7 mouse cellular contexts compared by ENCODE assay signal in the genomic region with DNA sequence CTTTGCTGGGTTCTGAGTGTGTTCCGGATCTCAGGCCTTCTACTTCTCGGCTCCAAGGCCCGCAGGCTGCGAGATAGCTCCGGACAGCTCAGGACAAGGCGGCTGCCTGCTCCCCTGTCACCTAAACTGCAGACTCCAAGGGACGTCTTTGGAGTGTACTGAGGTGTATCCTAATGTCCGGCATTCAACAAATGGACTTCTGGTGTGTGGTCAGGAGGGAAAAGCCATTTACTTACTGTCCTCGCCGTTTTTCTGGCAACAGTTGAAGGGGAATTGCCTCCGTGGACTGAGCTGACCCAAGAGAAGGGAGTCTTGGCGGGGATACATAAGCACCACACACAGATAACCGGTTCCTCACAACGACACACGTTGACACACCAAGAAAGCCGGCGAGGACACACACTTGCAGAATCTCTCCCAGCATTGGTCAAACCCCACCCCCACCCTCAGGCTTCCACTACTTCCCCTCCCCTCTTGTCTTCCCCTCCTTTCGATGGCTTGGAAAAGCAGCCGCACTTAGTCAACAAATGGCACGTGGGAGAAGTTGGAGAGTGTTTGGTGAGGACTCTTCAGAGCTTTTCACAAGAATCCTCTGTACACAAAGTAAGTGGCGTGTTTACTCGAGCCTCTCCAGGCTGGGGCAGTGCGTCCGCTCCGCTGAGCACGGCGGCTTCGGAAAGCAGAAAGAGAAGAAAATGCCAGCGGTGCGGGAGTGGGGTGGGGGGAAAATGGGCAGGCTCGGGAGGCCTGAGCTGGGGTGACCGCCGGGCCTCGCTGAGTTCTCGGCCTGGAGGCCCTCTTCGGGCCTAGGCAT. TPM values are rescaled to one million over a fixed set of nuclear protein-coding genes. Genes with fewer than 3 reads are reported as not detected.
DNase-seq lines count a peak whose midpoint lies in the region; ATAC-seq and TF ChIP-seq lines count a peak whose summit lies in the region.

No protein-coding gene starts in this region.

- no peaks in the 10 kb centered on the region for H3K9me3 ChIP-seq in G1E (replicated peaks)
- H3K9me3 ChIP-seq in heart, postnatal 0 days (replicated peaks; ENCODE audit: control insufficient read depth, low read length): no peaks in the 10 kb centered on the region
- no peaks in the 10 kb centered on the region for H3K9me3 ChIP-seq in lung, embryonic 15.5 days
- H3K9me3 ChIP-seq in stomach, embryonic 15.5 days: no peaks in the 10 kb centered on the region

- H3K4me1 ChIP-seq in G1E (ENCODE audit: insufficient read depth, low read depth, low read length): peaks cover 47% of the 10 kb centered on the region
- peaks cover 6% of the 10 kb centered on the region for H3K4me1 ChIP-seq in brown adipose tissue, adult 24 weeks (ENCODE audit: control insufficient read depth, insufficient read depth, insufficient read length, low read length)
- peaks cover 20% of the 10 kb centered on the region; the same call in 1 of the 2 replicates for H3K4me1 ChIP-seq in heart, postnatal 0 days (ENCODE audit: control insufficient read depth, insufficient read depth)
- peaks cover 33% of the 10 kb centered on the region for H3K4me1 ChIP-seq in lung, embryonic 15.5 days
- H3K4me1 ChIP-seq in stomach, embryonic 15.5 days: peaks cover 19% of the 10 kb centered on the region

- H3K9ac ChIP-seq in heart, postnatal 0 days (replicated peaks; ENCODE audit: low read depth, low read length): no peak overlapping the region
- no peak overlapping the region for H3K9ac ChIP-seq in lung, embryonic 15.5 days
- H3K9ac ChIP-seq in stomach, embryonic 15.5 days: no peak overlapping the region

- no peak for ATAC-seq in G1E (ENCODE audit: extremely low read depth, insufficient number of reproducible peaks, low FRiP score, poor library complexity, severe bottlenecking)
- no peak for ATAC-seq in heart, postnatal 0 days (ENCODE audit: insufficient read depth, low read depth)
- ATAC-seq in lung, embryonic 15.5 days (ENCODE audit: borderline replicate concordance, extremely low read depth, low FRiP score, low TSS enrichment): 0 out of 2 replicates have a peak, but pooled peaks have one; percentile 44
- ATAC-seq in stomach, embryonic 15.5 days (ENCODE audit: insufficient read depth, low FRiP score, low read depth): no peak
- no peak for ATAC-seq in megakaryocyte-erythroid progenitor cell, adult 5-6 weeks (replicated peaks; ENCODE audit: low FRiP score, low TSS enrichment, poor library complexity, severe bottlenecking)

- DNase-seq in G1E (ENCODE audit: low spot score): peak; percentile 62
- DNase-seq in heart, postnatal 0 days (ENCODE audit: low spot score): no peak
- no peak for DNase-seq in right cerebral cortex, adult 18-20 months

- no peak for TF ChIP-seq CTCF in G1E (IDR thresholded peaks at IDR 0.05; ENCODE audit: low read depth, low read length)
- TF ChIP-seq CTCF in heart, postnatal 0 days (IDR thresholded peaks at IDR 0.05; ENCODE audit: low read depth): no peak

- peak overlapping the region; percentile 54 for H3K4me2 ChIP-seq in heart, postnatal 0 days (ENCODE audit: low read depth, low read length)
- H3K4me2 ChIP-seq in lung, embryonic 15.5 days: peak overlapping the region; percentile 44
- peak overlapping the region; percentile 47 for H3K4me2 ChIP-seq in stomach, embryonic 15.5 days

- 3% methylated on average over 36 of the region's 36 CpGs for WGBS in heart, postnatal 0 days
- WGBS in lung, embryonic 15.5 days: under 1% methylated on average over 36 of the region's 36 CpGs
- 2% methylated on average over 36 of the region's 36 CpGs for WGBS in stomach, embryonic 15.5 days

- no peak overlapping the region for H3K27ac ChIP-seq in brown adipose tissue, adult 24 weeks (replicated peaks; ENCODE audit: low read depth, low read length)
- no peak overlapping the region for H3K27ac ChIP-seq in heart, postnatal 0 days (ENCODE audit: low read depth)
- no peak overlapping the region for H3K27ac ChIP-seq in lung, embryonic 15.5 days
- no peak overlapping the region for H3K27ac ChIP-seq in stomach, embryonic 15.5 days

- TF ChIP-seq EP300 in heart, postnatal 0 days (IDR thresholded peaks at IDR 0.05; ENCODE audit: low read depth): no peak

- peak overlapping the region; percentile 84 for H3K4me3 ChIP-seq in G1E (ENCODE audit: low read depth, low read length)
- H3K4me3 ChIP-seq in brown adipose tissue, adult 24 weeks (ENCODE audit: insufficient read depth, low read depth, low read length): peak overlapping the region; percentile 42
- peak overlapping the region; percentile 46 for H3K4me3 ChIP-seq in heart, postnatal 0 days (ENCODE audit: low read depth, low read length)
- H3K4me3 ChIP-seq in lung, embryonic 15.5 days: peak overlapping the region; percentile 22
- peak overlapping the region; percentile 28 for H3K4me3 ChIP-seq in stomach, embryonic 15.5 days (replicated peaks)

- H3K27me3 ChIP-seq in G1E (ENCODE audit: insufficient read depth, low read length): peaks cover 46% of the 10 kb centered on the region
- peaks cover 98% of the 10 kb centered on the region for H3K27me3 ChIP-seq in heart, postnatal 0 days (ENCODE audit: control insufficient read depth, insufficient read depth, low read length)
- H3K27me3 ChIP-seq in lung, embryonic 15.5 days: peaks cover 100% of the 10 kb centered on the region
- H3K27me3 ChIP-seq in stomach, embryonic 15.5 days (replicated peaks): peaks cover 93% of the 10 kb centered on the region

- H3K36me3 ChIP-seq in G1E (replicated peaks): peaks cover 1% of the 10 kb centered on the region
- H3K36me3 ChIP-seq in heart, postnatal 0 days (replicated peaks; ENCODE audit: control insufficient read depth, insufficient read depth, low read length): no peaks in the 10 kb centered on the region
- H3K36me3 ChIP-seq in lung, embryonic 15.5 days: no peaks in the 10 kb centered on the region
- no peaks in the 10 kb centered on the region for H3K36me3 ChIP-seq in stomach, embryonic 15.5 days

RNA-seq across cellular contexts. Expression of a gene that starts 5.6 kb away (rescaled TPM):
- total RNA-seq in G1E (2014; fragmentation: Nextera tagmentation): 98.2 and 117 TPM in 2 replicates
- 67.3 and 71.0 TPM in 2 replicates for total RNA-seq in G1E (2017)
- 36.4 and 37.9 TPM in 2 replicates for polyA plus RNA-seq in G1E (2012)
- polyA plus RNA-seq in brown adipose tissue, adult 24 weeks (2012; ENCODE audit: insufficient read depth, insufficient read length, missing spikeins): not detected in 2 replicates
- total RNA-seq in heart, postnatal 0 days (2014; rRNA removed; ENCODE audit: low replicate concordance): not detected in 2 replicates
- polyA plus RNA-seq in heart, postnatal 0 days (2015; fragmentation: Nextera tagmentation; extraction: Ambion mirVana): 0.05 and 0.15 TPM in 2 replicates
- polyA plus RNA-seq in lung, embryonic 15.5 days (2015; fragmentation: Nextera tagmentation; extraction: Ambion mirVana): not detected in 2 replicates
- polyA plus RNA-seq in stomach, embryonic 15.5 days (2015; fragmentation: Nextera tagmentation; extraction: Ambion mirVana): 2.5 and 4.0 TPM in 2 replicates
- not detected in 2 replicates for total RNA-seq in megakaryocyte-erythroid progenitor cell, adult 5-6 weeks (2014; fragmentation: Nextera tagmentation)
- not detected in 2 replicates for total RNA-seq in megakaryocyte-erythroid progenitor cell, adult 5-6 weeks (2017)

Comparison
In these comparisons a context has a peak if more than half of its experiments do, and no peak if none do; other contexts are left out.
1. H3K4me3 ChIP-seq: peak in every context shown above with its lines; median percentile 84 in G1E; 46 in heart, postnatal 0 days; 42 in brown adipose tissue, adult 24 weeks; 28 in stomach, embryonic 15.5 days; 22 in lung, embryonic 15.5 days.